Mouse (Mus musculus) MEL (cell line): ENCODE results near the gene Trpm2. TPM values are rescaled to one million over a fixed set of nuclear protein-coding genes. Genes with fewer than 3 reads are reported as not detected.
A peak's percentile ranks its signal among the peaks of the same experiment; 100 is the strongest.

Source experiments
- DNase-seq: peaks from one replicate; pipeline ENCODE4 v3.0.0; 2011; ENCODE audit warnings: low read depth, low spot score
- H3K27ac ChIP-seq: 2 replicates; pipeline ENCODE4 v1.5.1; 2012; ENCODE audit warnings: low read depth, mild to moderate bottlenecking, control low read depth, low read length, moderate library complexity; ENCODE audit not compliant: control insufficient read depth
- H3K27me3 ChIP-seq, 2 experiments: fragments of 150-350 bp in 1 of 2; sonication (generic) in 1 of 2; 2 replicates each; pipeline ENCODE4 v1.6.1; 2012; ENCODE audit warnings: low read length in 2 of 2, mild to moderate bottlenecking in 2 of 2, improper control_type of control experiment in 1 of 2, moderate library complexity in 1 of 2; ENCODE audit not compliant: insufficient read depth in 2 of 2, control insufficient read depth in 1 of 2
- H3K36me3 ChIP-seq, 2 experiments: 2 replicates each; pipeline ENCODE4 v1.6.1; 2012 to 2014; ENCODE audit warnings: low read length in 2 of 2, improper control_type of control experiment in 1 of 2, inconsistent platforms in 1 of 2, mild to moderate bottlenecking in 1 of 2; ENCODE audit not compliant: insufficient read depth in 2 of 2, control insufficient read depth in 1 of 2
- H3K4me1 ChIP-seq, 2 experiments: fragments of 150-350 bp in 1 of 2; sonication (generic) in 1 of 2; 2 replicates each; pipeline ENCODE4 v1.6.1; 2012; ENCODE audit warnings: low read length in 2 of 2, improper control_type of control experiment in 1 of 2, mild to moderate bottlenecking in 1 of 2; ENCODE audit not compliant: insufficient read depth in 2 of 2, control insufficient read depth in 1 of 2
- H3K4me3 ChIP-seq, 2 experiments: fragments of 150-350 bp in 1 of 2; sonication (generic) in 1 of 2; 2 replicates each; pipeline ENCODE4 v1.5.1; 2012; ENCODE audit warnings: low read depth in 2 of 2, low read length in 2 of 2, mild to moderate bottlenecking in 2 of 2, moderate library complexity in 2 of 2, control low read depth in 1 of 2, improper control_type of control experiment in 1 of 2; ENCODE audit not compliant: control insufficient read depth in 1 of 2, insufficient read depth in 1 of 2
- H3K79me2 ChIP-seq: 2 replicates; pipeline ENCODE4 v1.6.1; 2012; ENCODE audit warnings: mild to moderate bottlenecking, low read length, moderate library complexity; ENCODE audit not compliant: control insufficient read depth, poor library complexity, insufficient read depth
- H3K9ac ChIP-seq: 2 replicates; pipeline ENCODE4 v1.6.1; 2012; ENCODE audit warnings: low read depth, mild to moderate bottlenecking, control low read depth, low read length, moderate library complexity; ENCODE audit not compliant: control insufficient read depth, poor library complexity, severe bottlenecking
- H3K9me3 ChIP-seq: fragments of 150-350 bp; sonication (generic); replicated peaks from 2 replicates; pipeline ENCODE4 v1.6.1; 2012; ENCODE audit warnings: mild to moderate bottlenecking, low read length, improper control_type of control experiment, moderate library complexity; ENCODE audit not compliant: insufficient read depth
- BHLHE40 ChIP-seq: IDR thresholded peaks from 2 replicates; pipeline ENCODE4 v1.6.1; 2012; ENCODE audit warnings: low read depth, mild to moderate bottlenecking, inconsistent platforms, low read length, improper control_type of control experiment, borderline replicate concordance
- CHD1 ChIP-seq: IDR thresholded peaks from 2 replicates; pipeline ENCODE4 v1.6.1; 2012; ENCODE audit warnings: low read depth, mild to moderate bottlenecking, inconsistent platforms, low read length, improper control_type of control experiment
- CHD2 ChIP-seq: IDR thresholded peaks from 2 replicates; pipeline ENCODE4 v1.6.1; 2011; ENCODE audit warnings: low read length, improper control_type of control experiment
- CTCF ChIP-seq, 3 experiments: IDR thresholded peaks in 2 of 3; conservative IDR thresholded peaks in 1 of 3; 2 replicates each; pipeline ENCODE4 v1.5.1; 2011 to 2012; ENCODE audit warnings: low read length in 3 of 3, low read depth in 2 of 3, mild to moderate bottlenecking in 2 of 3, improper control_type of control experiment in 1 of 3, inconsistent platforms in 1 of 3, mixed read lengths in 1 of 3, moderate library complexity in 1 of 3; ENCODE audit not compliant: control insufficient read depth in 1 of 3, insufficient read depth in 1 of 3, poor library complexity in 1 of 3, severe bottlenecking in 1 of 3
- E2F4 ChIP-seq: IDR thresholded peaks from 2 replicates; pipeline ENCODE4 v1.6.1; 2011; ENCODE audit warnings: low read depth, low read length, improper control_type of control experiment, borderline replicate concordance
- EP300 ChIP-seq, 2 experiments: IDR thresholded peaks; 2 replicates each; pipeline ENCODE4 v1.6.1; 2011; ENCODE audit warnings: improper control_type of control experiment in 2 of 2, low read length in 2 of 2, low read depth in 1 of 2, mild to moderate bottlenecking in 1 of 2
- ETS1 ChIP-seq: IDR thresholded peaks from 2 replicates; pipeline ENCODE4 v1.6.1; 2012; ENCODE audit warnings: low read depth, mild to moderate bottlenecking, inconsistent platforms, low read length, improper control_type of control experiment, moderate library complexity
- GABPA ChIP-seq: IDR thresholded peaks from 2 replicates; pipeline ENCODE4 v1.6.1; 2012; ENCODE audit warnings: low read depth, mild to moderate bottlenecking, inconsistent platforms, low read length, improper control_type of control experiment, moderate library complexity
- GATA1 ChIP-seq: IDR thresholded peaks from 2 replicates; pipeline ENCODE4 v1.6.1; 2011; ENCODE audit warnings: low read depth, low read length, improper control_type of control experiment
- HCFC1 ChIP-seq: IDR thresholded peaks from 2 replicates; pipeline ENCODE4 v1.6.1; 2012; ENCODE audit warnings: low read depth, mild to moderate bottlenecking, inconsistent platforms, low read length, improper control_type of control experiment, moderate library complexity
- KAT2A ChIP-seq: conservative IDR thresholded peaks from 2 replicates; pipeline ENCODE4 v1.6.1; 2012; ENCODE audit warnings: low read depth, low read length, improper control_type of control experiment, inconsistent platforms
- MAFK ChIP-seq: IDR thresholded peaks from 2 replicates; pipeline ENCODE4 v1.6.1; 2011; ENCODE audit warnings: low read depth, mild to moderate bottlenecking, low read length, improper control_type of control experiment, borderline replicate concordance
- MAX ChIP-seq: IDR thresholded peaks from 2 replicates; pipeline ENCODE4 v1.6.1; 2011; ENCODE audit warnings: low read length, improper control_type of control experiment
- MAZ ChIP-seq: IDR thresholded peaks from 2 replicates; pipeline ENCODE4 v1.6.1; 2012; ENCODE audit warnings: low read depth, mild to moderate bottlenecking, inconsistent platforms, low read length, improper control_type of control experiment
- MXI1 ChIP-seq: IDR thresholded peaks from 2 replicates; pipeline ENCODE4 v1.6.1; 2011; ENCODE audit warnings: mild to moderate bottlenecking, low read depth, low read length, improper control_type of control experiment
- MYB ChIP-seq: IDR thresholded peaks from 2 replicates; pipeline ENCODE4 v1.6.1; 2011; ENCODE audit warnings: mild to moderate bottlenecking, low read depth, low read length, improper control_type of control experiment
- MYC ChIP-seq: IDR thresholded peaks from 2 replicates; pipeline ENCODE4 v1.6.1; 2011; ENCODE audit warnings: low read depth, mild to moderate bottlenecking, low read length, improper control_type of control experiment, moderate library complexity
- POLR2A ChIP-seq, 2 experiments: IDR thresholded peaks; 2 replicates each; pipeline ENCODE4 v1.6.1; 2011 to 2012; ENCODE audit warnings: low read length in 2 of 2, mild to moderate bottlenecking in 2 of 2, control low read depth in 1 of 2, improper control_type of control experiment in 1 of 2, low read depth in 1 of 2, moderate library complexity in 1 of 2; ENCODE audit not compliant: control insufficient read depth in 1 of 2, insufficient read depth in 1 of 2, poor library complexity in 1 of 2
- POLR2AphosphoS2 ChIP-seq: IDR thresholded peaks from 2 replicates; pipeline ENCODE4 v1.6.1; 2011; ENCODE audit warnings: low read length, improper control_type of control experiment
- RAD21 ChIP-seq: IDR thresholded peaks from 2 replicates; pipeline ENCODE4 v1.6.1; 2011; ENCODE audit warnings: mild to moderate bottlenecking, low read depth, low read length, improper control_type of control experiment
- RCOR1 ChIP-seq: IDR thresholded peaks from 2 replicates; pipeline ENCODE4 v1.6.1; 2012; ENCODE audit warnings: low read depth, mild to moderate bottlenecking, inconsistent platforms, low read length, improper control_type of control experiment
- SIN3A ChIP-seq: IDR thresholded peaks from 2 replicates; pipeline ENCODE4 v1.6.1; 2012; ENCODE audit warnings: low read length, improper control_type of control experiment, inconsistent platforms
- SMC3 ChIP-seq: IDR thresholded peaks from 2 replicates; pipeline ENCODE4 v1.6.1; 2011; ENCODE audit warnings: low read depth, low read length, improper control_type of control experiment
- TAL1 ChIP-seq: IDR thresholded peaks from 2 replicates; pipeline ENCODE4 v1.6.1; 2012; ENCODE audit warnings: mild to moderate bottlenecking, inconsistent platforms, low read length, moderate library complexity, mixed read lengths
- TBP ChIP-seq: IDR thresholded peaks from 2 replicates; pipeline ENCODE4 v1.8.0; 2011; ENCODE audit warnings: low read depth, low read length, improper control_type of control experiment
- UBTF ChIP-seq: IDR thresholded peaks from 2 replicates; pipeline ENCODE4 v1.6.1; 2012; ENCODE audit warnings: low read depth, mild to moderate bottlenecking, inconsistent platforms, low read length, improper control_type of control experiment, moderate library complexity, borderline replicate concordance; ENCODE audit not compliant: insufficient read depth
- USF2 ChIP-seq, 2 experiments: IDR thresholded peaks; 2 replicates each; pipeline ENCODE4 v1.6.1; 2011 to 2012; ENCODE audit warnings: improper control_type of control experiment in 2 of 2, low read length in 2 of 2, borderline replicate concordance in 1 of 2, inconsistent platforms in 1 of 2, low read depth in 1 of 2, mild to moderate bottlenecking in 1 of 2; ENCODE audit not compliant: insufficient read depth in 1 of 2
- ZKSCAN1 ChIP-seq: IDR thresholded peaks from 2 replicates; pipeline ENCODE4 v1.6.1; 2012; ENCODE audit warnings: low read depth, mild to moderate bottlenecking, inconsistent platforms, low read length, improper control_type of control experiment, moderate library complexity
- ZMIZ1 ChIP-seq: IDR thresholded peaks from 2 replicates; pipeline ENCODE4 v1.6.1; 2012; ENCODE audit warnings: low read depth, mild to moderate bottlenecking, inconsistent platforms, low read length, improper control_type of control experiment, moderate library complexity
- ZNF384 ChIP-seq: IDR thresholded peaks from 2 replicates; pipeline ENCODE4 v1.6.1; 2012; ENCODE audit warnings: low read depth, mild to moderate bottlenecking, inconsistent platforms, low read length, improper control_type of control experiment
- polyA plus RNA-seq, 2 experiments: library from polyadenylated mRNA; stranded (reverse) in 1 of 2; unstranded in 1 of 2; fragments of >175 nt in 1 of 2; fragments of >200 nt in 1 of 2; gene quantifications; 2 replicates each; pipeline versions ENCODE4 v1.2.1 to v1.2.4; 2012; ENCODE audit warnings: low replicate concordance in 2 of 2, low read depth in 1 of 2; ENCODE audit not compliant: insufficient read length in 2 of 2, insufficient read depth in 1 of 2, missing spikeins in 1 of 2
- total RNA-seq: library from RNA; depleted of rRNA; stranded (reverse); fragments of 300-350 nt; gene quantifications from 2 replicates; pipeline ENCODE4 v1.2.3, GENCODE M21; 2012

Gene Trpm2
- total and polyA plus RNA-seq, 3 experiments, result 7.8 to 18.5 TPM; not detected in 1

DNA sequence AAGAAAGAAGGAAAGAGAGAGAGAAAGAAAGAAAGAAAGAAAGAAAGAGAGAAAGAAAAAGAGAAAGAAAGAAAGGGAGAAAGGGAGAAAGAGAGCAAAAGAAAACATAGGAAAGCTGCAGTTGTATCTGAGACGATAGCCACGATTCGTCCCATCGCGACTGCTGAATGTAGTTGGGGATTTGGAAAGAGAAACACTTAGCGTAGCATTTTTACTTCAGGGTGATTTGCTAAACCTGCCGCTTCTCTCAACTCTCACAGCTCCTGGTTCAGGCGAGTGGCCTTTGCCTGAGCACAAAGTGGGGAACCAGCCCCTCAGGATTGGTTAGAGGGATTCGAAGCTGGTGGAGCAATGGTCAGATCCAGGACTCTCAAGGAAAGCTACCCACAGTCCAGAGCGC is 40.0 kb upstream of the Trpm2 start:
- Histone ChIP-seq H3K79me2 (peaks cover 19% of the 10 kb centered on the region), H3K9me3 (no peaks in the 10 kb centered on the region), H3K4me1 (peaks cover 2 to 14% of the 10 kb centered on the region in 2 experiments; a peak in 3 of 4 replicates), H3K9ac (peak overlapping the region; percentile 69), H3K27ac (peak overlapping the region; percentile 67), H3K36me3 (no peaks in the 10 kb centered on the region; a peak in 2 of 4 replicates), H3K4me3 (peak overlapping the region; percentile 79 to 80), H3K27me3 (no peaks in the 10 kb centered on the region)
- DNase-seq, result peak; percentile 83
- TF ChIP-seq ZKSCAN1 (no peak), TBP (peak; percentile 87), MAFK (peak; percentile 44; the same call in 1 of the 2 replicates), TAL1 (no peak), ZNF384 (no peak), MXI1 (peak; percentile 54; the same call in 1 of the 2 replicates), BHLHE40 (no peak), MAX (no peak), USF2 (IDR thresholded peaks at IDR 0.05; ENCODE audit: borderline replicate concordance in 1 of 2, insufficient read depth in 1 of 2, low read depth in 1 of 2, low read length in 2 of 2) (no peak), GATA1 (no peak), MYB (no peak), SMC3 (no peak; the same call in 1 of the 2 replicates), POLR2AphosphoS2 (no peak; the same call in 1 of the 2 replicates), MAZ (no peak), CHD1 (no peak), KAT2A (no peak), MYC (no peak), ZMIZ1 (0 out of 2 replicates have a peak, but pooled peaks have one; percentile 30), CTCF (IDR thresholded peaks at IDR 0.05 in 2 of 3, conservative IDR thresholded peaks at IDR 0.05 in 1 of 3; ENCODE audit: control insufficient read depth in 1 of 3, insufficient read depth in 1 of 3, low read depth in 2 of 3, low read length in 3 of 3, poor library complexity in 1 of 3, severe bottlenecking in 1 of 3) (no peak)

DNA sequence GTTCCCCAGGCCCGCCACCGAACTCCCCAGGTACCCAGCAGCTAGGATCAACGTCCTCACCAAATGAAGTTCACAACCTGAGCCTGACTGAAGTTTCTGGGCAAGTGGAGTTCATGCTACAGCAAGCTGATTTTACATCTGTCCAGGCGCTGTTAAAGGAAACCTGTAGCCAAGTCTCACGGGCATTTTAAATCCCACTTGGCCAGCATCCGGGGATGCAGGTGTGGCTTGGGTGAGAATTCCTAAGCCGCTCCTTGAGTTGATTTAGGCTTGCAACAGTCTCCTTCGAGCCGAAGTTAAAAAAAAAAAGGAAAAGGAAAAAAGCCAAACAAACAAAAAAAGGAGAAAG is 39.6 kb upstream of the Trpm2 start, which contains the start of gene Pfkl:
Gene Pfkl, minus strand, starts transcription at position 139 of the 349 bp plus-strand sequence.
- Histone ChIP-seq H3K79me2 (peaks cover 19% of the 10 kb centered on the region), H3K27ac (peak within 1 kb of the TSS; percentile 80), H3K36me3 (no peaks in the 10 kb centered on the region; a peak in 2 of 4 replicates), H3K4me1 (peaks cover 2 to 14% of the 10 kb centered on the region in 2 experiments; a peak in 3 of 4 replicates), H3K9me3 (no peaks in the 10 kb centered on the region), H3K9ac (peak within 1 kb of the TSS; percentile 79), H3K4me3 (peak within 1 kb of the TSS; percentile 79 to 80), H3K27me3 (no peaks in the 10 kb centered on the region)
- TF ChIP-seq RAD21 (no peak), EP300 (IDR thresholded peaks at IDR 0.05; ENCODE audit: low read depth in 1 of 2, low read length in 2 of 2) (no peak), GABPA (no peak), E2F4 (no peak), ETS1 (no peak; the same call in 1 of the 2 replicates), USF2 (IDR thresholded peaks at IDR 0.05; ENCODE audit: borderline replicate concordance in 1 of 2, insufficient read depth in 1 of 2, low read depth in 1 of 2, low read length in 2 of 2) (no peak), RCOR1 (no peak), MXI1 (peak; percentile 73), POLR2A (IDR thresholded peaks at IDR 0.05; ENCODE audit: control insufficient read depth in 1 of 2, insufficient read depth in 1 of 2, low read depth in 1 of 2, low read length in 2 of 2, poor library complexity in 1 of 2) (0 out of 4 replicates have a peak, but pooled peaks of 1 of the 2 experiments have one; percentile 17), TAL1 (no peak), MAX (0 out of 2 replicates have a peak, but pooled peaks have one; percentile 22), MAZ (no peak), CHD2 (no peak), MYC (no peak), UBTF (no peak), SIN3A (peak; percentile 61; the same call in 1 of the 2 replicates), HCFC1 (0 out of 2 replicates have a peak, but pooled peaks have one; percentile 11), ZMIZ1 (peak; percentile 82)
- no peak for DNase-seq
